ENCODE assay signal across 22 mouse cellular contexts in genomic region chrX:68043990-68044740, GRCm38 (mm10).
A peak's percentile ranks its signal among the peaks of the same experiment; 100 is the strongest.
DNase-seq lines count a peak whose midpoint lies in the region; ATAC-seq and TF ChIP-seq lines count a peak whose summit lies in the region.
"Had no signal": no experiment of that assay in that cellular context is flagged by ENCODE, and none has a peak within 500 bp of the region (broad histone marks: within the 10 kb centered on the region; RNA-seq: fewer than 3 reads in every experiment).

No protein-coding gene starts in this region.

- H3K27ac ChIP-seq in heart, embryonic 13.5 days (replicated peaks), result no peak overlapping the region
- H3K27ac ChIP-seq in heart, embryonic 10.5 days, result no peak overlapping the region
- H3K27ac ChIP-seq in bone marrow macrophage, adult 2 months (ENCODE audit: insufficient read depth, low read depth, low read length), result peak overlapping the region; percentile 36
- H3K27ac ChIP-seq: hindbrain, embryonic 12.5 days; layer of hippocampus, adult 2 months; midbrain, embryonic 15.5 days had no signal

- H3K9ac ChIP-seq in heart, embryonic 13.5 days, result no peak overlapping the region
- H3K9ac ChIP-seq: hindbrain, embryonic 12.5 days; midbrain, embryonic 15.5 days had no signal

- DNase-seq in heart, embryonic 10.5 days (ENCODE audit: low spot score), result no peak
- DNase-seq in 3T3-L1 (ENCODE audit: low read depth, low spot score) (peak; percentile 52), A20 (ENCODE audit: low read depth, low spot score) (peak; percentile 65)
- DNase-seq in ovary, postnatal 10 days (ENCODE audit: low spot score), result no peak
- no peak for DNase-seq in layer of hippocampus, postnatal 10 days (ENCODE audit: low spot score in 2 of 2)
- DNase-seq: adrenal gland, postnatal 10 days; cerebellum, adult 11-12 months; cerebellum, postnatal 14 days; kidney, adult 8-10 months; kidney, postnatal 14 days; left cerebral cortex, postnatal 4 days; lung, adult 18-20 months; lung, postnatal 14 days; right cerebral cortex, adult 18-20 months had no signal

- H3K36me3 ChIP-seq in heart, embryonic 13.5 days, result no peaks in the 10 kb centered on the region
- no peaks in the 10 kb centered on the region for H3K36me3 ChIP-seq in heart, embryonic 10.5 days
- H3K36me3 ChIP-seq: hindbrain, embryonic 12.5 days; midbrain, embryonic 15.5 days had no signal

- ATAC-seq in heart, embryonic 13.5 days (ENCODE audit: extremely low read depth, insufficient number of reproducible peaks, low FRiP score, low TSS enrichment), result no peak
- ATAC-seq: CD4-positive, CD25-positive, alpha-beta regulatory T cell, adult 4 months; forebrain, embryonic 16.5 days; midbrain, embryonic 15.5 days had no signal

- no peaks in the 10 kb centered on the region for H3K4me1 ChIP-seq in heart, embryonic 13.5 days
- H3K4me1 ChIP-seq in heart, embryonic 10.5 days, result no peaks in the 10 kb centered on the region
- H3K4me1 ChIP-seq in bone marrow macrophage, adult 2 months (ENCODE audit: control insufficient read depth, insufficient read depth, low read length), result no peaks in the 10 kb centered on the region
- H3K4me1 ChIP-seq: hindbrain, embryonic 12.5 days; midbrain, embryonic 15.5 days had no signal

- no peak for TF ChIP-seq POLR2A in bone marrow macrophage, adult 2 months (IDR thresholded peaks at IDR 0.05; ENCODE audit: borderline replicate concordance, low read depth, low read length)

- H3K27me3 ChIP-seq in heart, embryonic 13.5 days (replicated peaks), result no peaks in the 10 kb centered on the region
- no peaks in the 10 kb centered on the region for H3K27me3 ChIP-seq in heart, embryonic 10.5 days (ENCODE audit: insufficient read depth, poor library complexity, severe bottlenecking)
- H3K27me3 ChIP-seq: hindbrain, embryonic 12.5 days; midbrain, embryonic 15.5 days had no signal

- TF ChIP-seq CTCF in bone marrow macrophage, adult 2 months (IDR thresholded peaks at IDR 0.05; ENCODE audit: low read depth, low read length), result no peak

- WGBS in heart, embryonic 13.5 days, result 65% methylated on average over 4 of the region's 4 CpGs
- WGBS in heart, embryonic 10.5 days, result 81% methylated on average over 4 of the region's 4 CpGs

- no peaks in the 10 kb centered on the region for H3K9me3 ChIP-seq in heart, embryonic 13.5 days
- H3K9me3 ChIP-seq in heart, embryonic 10.5 days, result no peaks in the 10 kb centered on the region
- H3K9me3 ChIP-seq: hindbrain, embryonic 12.5 days; midbrain, embryonic 15.5 days had no signal

- H3K4me2 ChIP-seq in heart, embryonic 13.5 days, result peak overlapping the region; percentile 47
- H3K4me2 ChIP-seq: hindbrain, embryonic 12.5 days; liver, embryonic 11.5 days; midbrain, embryonic 15.5 days had no signal

- no peak overlapping the region for H3K4me3 ChIP-seq in heart, embryonic 13.5 days
- no peak overlapping the region for H3K4me3 ChIP-seq in heart, embryonic 10.5 days
- peak overlapping the region; percentile 47 for H3K4me3 ChIP-seq in bone marrow macrophage, adult 2 months (ENCODE audit: insufficient read depth, low read length)
- H3K4me3 ChIP-seq: hindbrain, embryonic 12.5 days; layer of hippocampus, adult 2 months; midbrain, embryonic 15.5 days had no signal

Comparison
In these comparisons a context has a peak if more than half of its experiments do, and no peak if none do; other contexts are left out.
1. DNase-seq: peak in 3T3-L1 (single experiment) and A20 (single experiment); none in heart, embryonic 10.5 days (single experiment), ovary, postnatal 10 days (single experiment) and layer of hippocampus, postnatal 10 days (0 of 2).